Mouse (Mus musculus) kidney, adult 9 months (tissue): Measurements from ENCODE around the gene Papola.
A peak's percentile ranks its signal among the peaks of the same experiment; 100 is the strongest.
"Not testable (repeated sequence)": the region's sequence is repeated elsewhere in the genome, so short reads cannot be mapped to it uniquely, and the experiment has no call there.

ENCODE experiments used
- DNase-seq: peaks from one replicate; pipeline ENCODE4 v3.0.0; 2022

Gene Papola

GRCm38 (mm10) chr12:105806205-105806604 lies 21.7 kb downstream of the Papola start:
- no peak for DNase-seq

DNA sequence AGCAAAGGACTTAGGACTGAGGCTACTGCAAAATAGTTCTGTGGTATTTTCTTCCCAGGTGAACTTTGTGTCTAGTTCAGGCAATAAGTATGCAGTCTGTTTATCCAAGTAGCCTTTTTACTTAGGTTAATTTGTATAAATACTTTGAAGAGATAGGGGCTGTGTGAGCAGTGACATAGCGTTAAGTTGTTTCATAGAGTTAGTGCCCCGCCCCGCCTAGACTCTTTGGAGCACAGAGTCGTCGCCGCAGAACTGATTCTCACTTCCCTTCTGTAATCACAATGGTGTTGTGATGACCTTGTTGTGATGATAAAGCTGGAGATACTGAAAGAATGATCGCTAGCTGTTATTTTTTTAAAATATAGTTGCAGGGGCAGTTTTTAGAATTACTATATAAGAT lies 22.9 kb downstream of the Papola start:
- no peak for DNase-seq

DNA sequence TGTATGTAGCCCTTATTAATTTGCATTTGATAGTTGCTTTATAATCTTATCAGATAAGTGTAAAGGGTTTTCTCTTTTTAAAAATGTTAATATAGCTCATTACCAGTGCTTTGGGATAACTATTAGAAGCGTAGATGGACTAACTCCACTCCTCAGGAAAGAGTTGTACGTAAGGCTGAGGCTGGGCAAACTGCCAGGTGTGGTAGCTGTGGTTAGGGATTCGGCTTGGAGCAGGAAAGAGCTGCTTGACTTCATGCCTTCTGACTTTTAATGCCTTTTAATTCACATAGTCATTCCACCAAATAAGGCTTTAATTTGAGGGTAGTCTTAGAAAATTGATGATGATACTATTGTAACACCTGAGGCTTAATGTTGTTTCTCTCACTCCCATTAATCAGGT lies 24.5 kb downstream of the Papola start:
- DNase-seq, result no peak

GRCm38 (mm10) chr12:105810608-105811007 lies 26.1 kb downstream of the Papola start:
- DNase-seq, result no peak

DNA sequence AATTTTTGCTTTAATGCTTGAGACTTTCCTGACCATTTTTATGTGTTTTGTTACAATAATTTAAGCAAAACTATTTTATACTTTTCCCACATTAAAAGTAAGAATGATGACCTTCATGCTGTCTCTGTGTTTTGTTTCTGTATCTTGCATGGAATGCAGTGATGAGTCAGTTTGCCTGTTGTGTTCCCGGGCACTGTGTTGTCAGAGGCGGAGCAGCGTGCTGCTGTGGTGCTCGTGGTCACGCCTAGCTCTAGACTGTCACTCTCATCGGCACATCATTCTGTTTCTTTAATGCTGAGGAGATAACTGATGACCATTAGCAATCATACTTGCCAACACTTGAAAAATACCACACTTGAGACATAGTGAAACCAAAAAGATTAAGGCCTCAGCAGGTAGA lies 29.5 kb downstream of the Papola start:
- no peak for DNase-seq

DNA sequence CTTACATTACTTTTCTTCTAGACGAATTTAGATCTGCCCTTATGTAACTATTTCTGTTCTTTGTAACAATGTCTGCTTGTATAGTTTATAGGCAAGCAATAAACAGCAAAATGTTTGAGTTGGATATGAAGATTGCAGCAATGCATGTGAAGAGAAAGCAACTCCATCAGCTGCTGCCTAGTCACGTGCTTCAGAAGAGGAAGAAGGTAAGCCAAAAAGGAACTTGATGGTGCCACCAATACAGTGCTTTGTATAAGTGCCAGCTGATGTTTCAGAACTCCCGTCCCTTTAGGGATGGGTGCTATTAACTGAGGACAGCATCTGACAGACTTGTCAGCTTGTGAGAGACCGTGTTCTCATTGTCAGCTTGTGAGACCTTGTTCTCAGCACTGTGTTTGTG lies 39.0 kb downstream of the Papola start:
- DNase-seq, result no peak

- no peak for DNase-seq
Measured at GRCm38 (mm10) chr12:105824743-105825142, 40.2 kb downstream of the Papola start.

GRCm38 (mm10) chr12:105825266-105825665 lies 40.8 kb downstream of the Papola start:
- no peak for DNase-seq

- no peak for DNase-seq
Measured at GRCm38 (mm10) chr12:105832541-105832940, 48.0 kb downstream of the Papola start.

GRCm38 (mm10) chr12:105834926-105835325 lies 50.4 kb downstream of the Papola start:
- no peak for DNase-seq

DNA sequence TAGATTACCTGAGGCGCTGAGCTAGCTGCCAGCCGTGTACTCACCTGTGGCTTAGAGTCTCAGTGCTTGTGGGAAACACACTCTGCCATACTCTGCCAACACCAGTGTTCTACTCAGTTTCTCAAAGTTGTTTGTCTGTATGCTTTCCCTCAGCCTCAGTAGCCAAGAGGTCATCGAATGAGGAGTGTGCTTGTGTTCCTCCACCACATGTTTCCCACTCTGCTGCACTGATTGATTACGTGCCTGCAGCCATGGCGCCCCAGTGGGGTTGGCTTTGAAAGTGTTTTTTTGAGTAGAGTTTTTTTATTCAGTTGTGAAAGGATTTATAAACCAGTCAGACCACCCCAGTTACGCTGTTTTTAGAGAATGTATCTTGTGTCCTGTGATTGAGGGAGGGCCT lies 51.1 kb downstream of the Papola start:
- DNase-seq, result no peak

DNA sequence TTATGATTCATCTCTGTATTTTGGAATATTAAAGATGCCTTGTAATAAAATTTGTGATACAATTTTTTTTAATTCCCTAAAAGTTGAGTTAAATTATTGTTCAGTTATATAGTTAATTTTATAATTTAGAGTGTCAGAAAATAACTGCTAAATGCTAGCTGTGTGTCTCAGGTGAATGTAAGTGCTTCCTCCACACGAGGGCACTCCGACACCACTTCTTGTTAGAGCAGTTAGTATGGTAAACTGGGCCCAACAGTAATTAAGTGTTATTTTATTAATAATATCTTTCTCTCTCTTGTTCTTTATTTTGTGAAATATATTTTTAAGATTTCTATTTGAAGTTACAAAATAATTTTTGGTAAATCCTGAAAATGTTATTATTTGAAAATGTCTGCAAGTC lies 51.7 kb downstream of the Papola start:
- peak; percentile 39 for DNase-seq

GRCm38 (mm10) chr12:105839096-105839495 lies 54.6 kb downstream of the Papola start:
- peak; percentile 22 for DNase-seq

GRCm38 (mm10) chr12:105840545-105840944 lies 56.1 kb downstream of the Papola start:
- not testable (repeated sequence) for DNase-seq

GRCm38 (mm10) chr12:105843243-105844005 lies 58.9 kb downstream of the Papola start:
- peak; percentile 75 for DNase-seq

- DNase-seq, result no peak
Measured at GRCm38 (mm10) chr12:105844406-105844805, 59.9 kb downstream of the Papola start.

GRCm38 (mm10) chr12:105849102-105849501 lies 64.6 kb downstream of the Papola start:
- DNase-seq, result no peak

DNA sequence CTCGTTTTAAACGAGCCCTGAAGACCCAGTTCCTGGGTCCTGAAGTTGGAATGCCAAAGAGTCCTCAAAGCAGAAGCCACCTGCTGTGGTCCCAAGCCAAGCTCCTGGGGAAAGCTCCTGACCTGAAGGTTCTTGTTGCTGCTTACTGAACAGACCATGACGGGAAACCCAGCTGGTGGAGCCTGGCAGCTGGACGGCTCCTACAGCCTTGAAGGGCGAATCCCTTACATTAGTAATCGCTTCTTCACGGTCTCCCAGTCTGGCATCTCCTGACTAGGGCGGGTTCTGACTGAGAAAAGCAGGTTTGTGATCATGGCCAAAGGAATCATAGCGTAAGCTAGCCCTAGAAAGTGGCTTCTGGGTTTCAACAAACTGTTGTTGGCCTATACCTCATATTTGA lies 66.2 kb downstream of the Papola start:
- no peak for DNase-seq

DNA sequence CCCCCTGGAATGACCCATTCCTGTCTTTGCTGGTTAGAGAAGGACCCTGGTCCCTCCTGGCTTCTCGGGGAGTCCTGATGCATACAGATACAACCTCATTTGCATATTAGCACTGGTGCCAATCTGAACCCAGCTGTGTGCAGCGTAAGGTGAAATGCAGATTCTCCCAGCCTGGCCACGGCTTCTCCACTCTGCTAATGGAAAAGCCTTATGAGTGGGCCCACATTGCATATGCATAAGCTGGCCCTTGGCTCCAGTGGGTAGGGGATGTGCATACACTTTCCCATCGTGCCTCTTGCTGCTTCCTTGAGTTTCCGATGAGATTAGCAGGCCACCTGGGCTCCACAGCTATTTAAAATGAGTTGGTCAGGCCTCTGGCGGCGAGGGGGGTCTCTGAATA lies 68.3 kb downstream of the Papola start:
- DNase-seq, result no peak

- peak; percentile 54 for DNase-seq
Measured at GRCm38 (mm10) chr12:105854639-105855038, 70.1 kb downstream of the Papola start.

GRCm38 (mm10) chr12:105857902-105858640 lies 73.6 kb downstream of the Papola start:
- no peak for DNase-seq

GRCm38 (mm10) chr12:105862072-105862471 lies 77.6 kb downstream of the Papola start:
- DNase-seq, result no peak

DNA sequence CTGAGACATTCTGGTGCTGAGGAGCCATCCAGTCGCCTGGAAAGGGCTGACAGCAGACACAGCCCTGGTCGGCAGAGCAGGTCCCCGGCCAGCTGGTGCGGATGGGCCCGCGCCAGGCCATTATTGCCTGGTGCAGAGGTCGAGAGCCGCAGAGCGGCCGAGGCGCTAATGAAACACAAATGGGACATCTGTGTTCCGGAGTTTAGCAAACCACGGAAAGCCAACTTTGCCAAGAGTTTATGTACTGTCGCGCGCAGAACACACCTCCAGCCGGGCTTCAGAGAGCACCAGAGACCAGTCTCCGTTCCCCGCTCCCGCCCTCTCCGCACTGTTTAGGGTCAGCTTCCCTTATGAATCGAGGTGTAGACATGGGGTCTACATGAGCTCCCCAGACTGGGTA lies 78.1 kb downstream of the Papola start:
- DNase-seq, result no peak

- no peak for DNase-seq
Measured at GRCm38 (mm10) chr12:105863436-105863835, 78.9 kb downstream of the Papola start.
